Mouse (Mus musculus) left cerebral cortex, postnatal 10 days (tissue): ENCODE data around the gene Try5. TPM values are rescaled to one million over a fixed set of nuclear protein-coding genes. Genes with fewer than 3 reads are reported as not detected.
"Not testable (repeated sequence)": the region's sequence is repeated elsewhere in the genome, so short reads cannot be mapped to it uniquely, and the experiment has no call there.

Source experiments
- DNase-seq, 2 experiments: peaks; one replicate each; pipeline ENCODE4 v3.0.0; 2021 to 2022; ENCODE audit warnings: low spot score in 2 of 2, mixed read lengths in 1 of 2; ENCODE audit errors: extremely low spot score in 1 of 2
- intact Hi-C: fragments of 180-260 bp; cut with DNase I; formaldehyde crosslinking; loops from one replicate; pipeline ENCODE4 v1.15.1; 2025
- total RNA-seq, 2 experiments: library from RNA; stranded (reverse); gene quantifications; 2 replicates each; pipeline ENCODE4 v1.2.3; 2021

The Try5 gene
- not detected for total RNA-seq

GRCm38 (mm10) chr6:41316741-41317140 is at the start of gene Try5:
Gene Try5, minus strand, starts transcription at chr6:41316841.
- intact Hi-C loops, DNase-seq: not testable (repeated sequence)

- intact Hi-C loops: loop anchor here (5.0 kb wide), 1 partner anchor 63 kb away; no protein-coding TSS in a partner anchor
- DNase-seq: no peak
These were observed 37.3 kb upstream of the Try5 start, which contains the start of gene Try10 for GRCm38 (mm10) chr6:41353932-41354331. Gene Try10, plus strand, starts transcription at chr6:41354105.

GRCm38 (mm10) chr6:41301969-41302368 is 14.7 kb downstream of the Try5 start, which contains the start of gene Try4:
Gene Try4, plus strand, starts transcription at chr6:41302269.
- intact Hi-C loops: no loop called here
- DNase-seq: no peak

GRCm38 (mm10) chr6:41298255-41298654 is 18.4 kb downstream of the Try5 start:
- DNase-seq: no peak
- intact Hi-C loops: no loop called here

GRCm38 (mm10) chr6:41266140-41266539 is 50.5 kb downstream of the Try5 start:
- no peak for DNase-seq
- intact Hi-C loops: no loop called here

GRCm38 (mm10) chr6:41262796-41263195 is 53.8 kb downstream of the Try5 start:
- intact Hi-C loops: loop anchor here (2.0 to 5.0 kb wide), 2 partner anchors 270 to 292 kb away; no protein-coding TSS in a partner anchor
- no peak for DNase-seq

Other genes with a start within 250 kb of the Try5 start
- gene Try4, start 14.6 kb downstream of the Try5 start, total RNA-seq: not detected
- not detected for gene Try10, start 37.3 kb upstream of the Try5 start, total RNA-seq
- gene Prss3, start 60.8 kb upstream of the Try5 start, total RNA-seq: not detected
- not detected for gene Gm5771, start 75.5 kb upstream of the Try5 start, total RNA-seq
- under 1 TPM in 1 of 2 experiments, not detected in 1; 0.41 TPM for gene Gm10334, start 129.3 kb upstream of the Try5 start, total RNA-seq
- not detected for gene Prss1, start 142.1 kb upstream of the Try5 start, total RNA-seq
- not detected for gene Prss2, start 204.9 kb upstream of the Try5 start, total RNA-seq